Mouse (Mus musculus): ENCODE data around the gene Eif4enif1.
"Not testable (repeated sequence)": the region's sequence is repeated elsewhere in the genome, so short reads cannot be mapped to it uniquely, and the experiment has no call there.

Eif4enif1 gene

DNA sequence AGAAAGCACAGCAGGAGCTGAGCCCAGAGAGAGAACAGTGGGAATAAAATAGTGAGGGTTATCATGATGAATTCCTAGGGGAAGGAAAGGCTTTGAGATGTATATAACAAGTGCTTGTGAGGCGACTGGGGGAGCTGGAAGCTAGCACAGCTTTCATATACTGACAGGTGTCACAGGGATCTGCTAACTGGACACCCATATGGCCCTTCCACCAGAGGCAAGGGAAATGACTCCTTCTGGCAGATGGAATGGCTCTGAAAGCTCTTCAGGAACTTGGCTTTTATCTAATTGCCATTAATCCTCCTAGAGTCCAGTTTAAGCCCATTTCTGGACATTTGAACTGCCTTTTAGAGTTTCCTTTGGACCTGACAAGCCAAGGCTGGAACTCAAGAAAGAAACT is 20.2 kb upstream of the Eif4enif1 start:
- DNase-seq = not testable (repeated sequence)

DNA sequence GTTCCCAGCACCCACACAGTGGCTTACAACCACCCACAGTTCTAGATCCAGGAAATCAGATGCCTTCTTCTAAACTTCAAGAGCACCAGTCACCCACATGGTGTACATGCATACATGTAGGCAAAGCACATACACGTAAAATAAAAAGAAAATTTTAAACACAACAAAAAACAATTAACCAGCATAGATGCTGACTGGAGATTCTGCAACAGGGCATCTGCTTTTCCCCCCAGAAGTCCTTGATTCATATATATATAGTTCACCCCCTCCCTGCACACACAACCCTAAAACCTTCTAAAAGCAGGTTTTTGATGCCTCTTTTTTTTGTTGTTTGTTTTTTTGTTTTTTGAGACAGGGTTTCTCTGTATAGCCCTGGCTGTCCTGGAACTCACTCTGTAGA is 19.5 kb upstream of the Eif4enif1 start:
- not testable (repeated sequence) for DNase-seq

DNA sequence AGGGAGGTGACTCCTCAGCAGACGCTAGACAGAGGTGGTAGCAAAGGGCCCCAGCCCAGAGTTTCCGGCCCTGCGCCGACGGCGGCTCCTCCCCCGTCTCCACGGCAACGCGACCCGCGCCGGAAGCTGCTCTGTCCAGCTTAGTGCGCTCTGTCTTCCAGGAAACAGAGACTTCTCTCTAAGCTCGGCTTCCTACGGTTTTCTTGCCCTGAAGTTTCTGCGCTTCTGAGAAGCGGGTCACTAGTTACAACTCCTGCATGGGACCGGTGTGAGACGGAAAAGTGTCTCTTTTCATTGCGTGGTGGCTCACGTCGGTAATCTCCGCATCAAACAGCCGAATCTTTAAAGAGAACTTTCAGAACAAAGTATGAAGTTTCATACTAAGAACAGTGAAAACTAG is 8.8 kb upstream of the Eif4enif1 start, which contains the start of gene Sfi1:
TSS of gene Sfi1 (minus strand) at position 101 of the 400 bp plus-strand sequence.
- no peak for DNase-seq

DNA sequence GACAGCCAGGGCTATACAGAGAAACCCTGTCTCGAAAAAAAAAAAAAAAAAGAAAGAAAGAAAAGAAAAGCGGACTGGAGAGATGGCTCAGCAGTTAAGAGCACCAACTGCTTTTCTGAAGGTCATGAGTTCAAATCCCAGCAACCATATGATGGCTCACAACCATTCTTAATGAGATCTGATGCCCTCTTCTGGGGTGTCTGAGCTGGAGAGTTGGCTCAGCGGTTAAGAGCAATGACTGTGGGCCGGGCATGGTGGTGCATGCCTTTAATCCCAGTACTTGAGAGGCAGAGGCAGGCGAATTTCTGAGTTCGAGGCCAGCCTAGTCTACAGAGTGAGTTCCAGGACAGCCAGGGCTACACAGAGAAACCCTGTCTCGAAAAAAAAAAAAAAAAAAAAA is 1.6 kb upstream of the Eif4enif1 start:
- DNase-seq = peak; percentile 15

DNA sequence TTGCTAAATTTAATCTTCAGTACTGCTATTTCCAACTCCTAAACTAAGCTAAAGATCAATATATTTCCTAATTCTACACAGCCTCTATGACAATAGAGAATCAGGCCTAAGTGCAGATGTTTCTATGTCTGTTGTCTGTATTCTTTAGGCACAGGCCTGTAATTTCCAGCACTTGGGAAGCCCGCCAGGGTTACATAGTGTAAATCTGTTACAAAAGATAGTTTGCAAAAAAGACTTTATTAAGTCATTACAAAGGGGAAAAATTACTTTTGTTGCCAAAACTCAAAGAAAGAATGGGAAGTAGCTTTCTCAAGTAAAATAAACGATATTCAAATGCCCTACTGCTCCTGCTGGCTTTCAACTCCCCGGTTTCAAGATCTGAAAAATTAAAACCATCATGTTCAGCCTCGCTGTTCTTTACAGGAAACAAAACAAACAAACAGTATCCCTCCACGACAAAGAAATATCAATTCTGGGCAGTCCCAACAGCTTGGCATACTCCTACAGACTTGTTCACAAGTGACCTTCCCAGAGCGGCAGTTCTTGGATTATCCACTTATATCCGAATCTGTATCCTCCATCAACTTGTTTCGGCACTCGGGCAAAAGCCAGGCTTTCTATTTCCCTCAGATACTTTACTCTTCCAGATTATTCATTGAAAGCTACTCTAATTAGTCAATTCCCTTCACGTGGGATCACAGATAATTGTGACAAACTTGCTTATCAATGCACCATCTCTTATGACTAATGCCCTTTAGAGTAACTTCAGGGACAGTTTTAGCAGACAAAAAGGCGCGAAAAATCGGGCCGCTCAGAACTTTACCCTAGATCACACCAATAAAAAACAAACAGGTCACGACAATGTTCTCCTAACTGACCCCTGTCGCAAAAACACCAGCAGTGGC is 614 bp upstream of the Eif4enif1 start:
- DNase-seq = peak; percentile 39

DNA sequence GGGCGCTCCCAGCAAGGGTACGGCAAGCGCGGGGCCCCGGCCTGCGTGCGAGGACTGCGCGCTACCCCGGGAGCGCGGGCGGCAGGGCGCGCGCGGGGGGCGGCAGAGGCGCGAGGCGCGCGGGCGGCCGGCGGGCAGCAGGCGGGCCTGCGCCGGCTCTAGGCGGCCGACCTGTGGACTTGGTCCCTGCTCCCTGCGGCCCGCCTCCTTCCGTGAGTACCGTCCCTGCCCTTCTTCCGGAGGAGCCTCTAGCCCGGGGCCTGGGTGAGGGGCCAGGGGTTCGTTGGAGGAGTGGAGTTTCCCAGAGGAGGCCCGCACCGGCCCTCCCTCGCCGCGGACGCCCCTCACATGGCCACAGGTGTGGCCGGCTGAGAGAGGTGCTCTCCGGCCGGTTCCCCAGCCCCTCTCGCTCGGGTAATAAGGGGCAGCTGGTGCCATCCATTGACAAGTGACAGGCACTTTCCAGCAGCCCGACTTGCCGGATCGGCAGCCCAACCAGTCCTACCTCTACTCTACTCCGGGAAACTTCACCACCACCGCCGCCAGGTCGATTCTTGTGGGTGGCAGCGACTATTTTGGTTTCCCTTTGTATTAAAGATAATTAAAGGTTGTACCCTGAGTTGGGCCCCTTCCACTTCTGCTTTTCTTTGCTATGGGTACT is 719 bp downstream of the Eif4enif1 start:
- peak; percentile 61 for DNase-seq

DNA sequence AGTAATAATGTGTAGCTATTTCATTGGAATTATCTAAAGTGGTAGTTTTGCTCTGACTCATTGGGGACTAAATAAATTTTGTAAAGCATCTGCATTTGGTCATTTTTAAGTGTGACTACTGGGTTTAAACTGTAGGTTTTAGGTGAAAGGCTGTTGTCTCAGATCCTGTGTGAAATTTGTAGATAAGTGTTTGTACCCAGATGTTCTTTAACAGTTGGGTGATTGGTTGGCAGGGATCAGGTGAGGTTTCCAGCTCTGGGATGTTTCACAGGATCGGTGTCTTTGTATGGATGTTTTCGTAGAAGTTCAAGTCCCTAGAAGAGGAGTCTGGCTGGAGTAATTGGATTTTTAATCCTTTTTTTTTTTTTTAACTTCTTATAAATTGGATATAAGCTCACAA is 1.6 kb downstream of the Eif4enif1 start:
- no peak for DNase-seq

DNA sequence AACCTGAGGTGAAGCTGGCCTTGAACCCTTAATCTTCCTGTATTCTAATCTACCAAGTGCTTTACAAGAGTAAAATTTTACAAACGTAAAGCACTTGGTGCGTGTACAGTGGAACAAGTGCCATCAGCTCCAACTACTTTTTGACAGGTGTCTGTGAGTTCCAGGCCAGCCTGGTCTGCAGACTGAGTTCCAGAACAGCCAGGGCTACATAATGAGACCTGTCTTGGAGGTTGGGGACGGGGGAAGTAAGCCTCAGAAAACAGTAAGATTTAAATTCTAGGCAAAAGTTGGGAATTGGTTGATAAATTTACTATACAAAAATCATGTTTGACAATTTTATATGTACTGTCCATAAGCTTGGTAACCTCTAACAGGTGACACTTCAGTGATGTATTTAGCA is 3.0 kb downstream of the Eif4enif1 start:
- no peak for DNase-seq

DNA sequence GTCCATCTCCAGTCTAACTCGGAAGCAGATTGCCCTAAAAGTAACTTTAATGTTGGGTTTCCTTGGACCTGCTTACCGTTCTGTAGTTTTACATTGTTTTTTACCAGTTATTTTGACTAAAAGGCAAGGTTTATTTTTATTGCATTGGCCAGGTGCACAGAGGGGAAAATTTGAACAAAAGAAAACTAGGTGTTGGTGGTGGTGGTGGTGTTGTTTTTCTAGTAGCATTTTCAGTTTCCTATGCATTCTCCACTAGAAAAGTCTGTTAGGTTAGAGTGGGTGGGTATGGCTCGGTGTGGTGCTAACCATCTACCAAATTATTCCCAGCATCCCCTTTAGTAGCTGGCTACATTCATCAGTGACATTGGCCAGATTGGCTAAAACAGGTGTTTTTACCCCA is 4.6 kb downstream of the Eif4enif1 start:
- no peak for DNase-seq

DNA sequence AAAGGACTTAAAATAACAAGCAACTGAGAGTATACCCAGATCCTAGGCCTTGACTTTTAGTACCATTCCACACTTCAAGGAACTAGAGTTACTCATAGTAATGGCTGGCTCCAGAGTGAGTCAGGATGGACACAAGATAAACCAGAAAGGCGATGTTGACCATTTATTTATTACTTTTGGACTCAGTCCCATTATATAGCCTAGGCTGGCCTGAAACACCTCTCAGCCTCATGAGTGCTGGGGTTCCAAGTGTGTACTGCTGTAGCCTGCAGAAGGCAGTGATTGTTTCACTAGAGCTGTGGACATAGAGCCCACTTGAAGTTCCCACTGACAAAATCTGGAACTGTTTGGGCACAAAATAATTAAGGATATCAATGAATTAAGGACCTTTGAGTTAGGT is 10.3 kb downstream of the Eif4enif1 start:
- DNase-seq = no peak

DNA sequence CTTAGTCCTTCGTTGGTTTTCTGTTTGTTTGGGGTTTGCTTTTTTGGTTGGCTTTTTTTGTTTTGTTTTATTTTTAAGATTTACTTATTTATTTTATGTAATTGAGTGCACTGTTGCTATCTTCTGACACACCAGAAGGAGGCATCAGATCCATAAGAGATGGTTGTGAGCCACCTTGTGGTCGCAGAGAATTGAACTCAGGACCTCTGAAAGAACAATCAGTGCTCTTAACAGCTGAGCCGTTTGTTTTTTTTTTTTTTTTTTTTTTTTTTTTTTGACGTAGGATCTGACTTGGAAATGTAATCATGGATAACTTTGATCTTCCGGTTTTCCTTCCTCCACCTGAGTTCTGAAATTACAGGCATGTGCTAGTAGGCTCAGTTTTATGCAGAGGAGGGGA is 20.9 kb downstream of the Eif4enif1 start:
- DNase-seq = no peak

DNA sequence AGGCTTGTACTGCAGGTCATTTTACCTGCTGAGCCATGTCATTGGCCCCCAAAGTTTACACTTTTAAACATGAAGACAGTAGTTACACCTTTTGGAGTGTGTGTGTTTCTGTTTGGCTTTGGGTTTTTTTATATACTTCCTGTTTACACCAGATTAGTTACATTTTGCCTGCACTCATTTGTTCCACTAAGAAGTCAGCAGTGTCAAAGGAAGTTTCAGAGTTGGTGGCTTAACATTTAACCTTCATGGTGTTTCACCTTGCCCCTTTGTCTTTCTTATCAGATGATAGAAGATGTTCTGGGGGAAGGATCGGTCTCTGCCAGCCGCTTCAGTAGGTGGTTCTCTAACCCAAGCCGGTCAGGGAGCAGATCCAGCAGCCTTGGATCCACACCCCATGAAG is 24.9 kb downstream of the Eif4enif1 start:
- DNase-seq = no peak

DNA sequence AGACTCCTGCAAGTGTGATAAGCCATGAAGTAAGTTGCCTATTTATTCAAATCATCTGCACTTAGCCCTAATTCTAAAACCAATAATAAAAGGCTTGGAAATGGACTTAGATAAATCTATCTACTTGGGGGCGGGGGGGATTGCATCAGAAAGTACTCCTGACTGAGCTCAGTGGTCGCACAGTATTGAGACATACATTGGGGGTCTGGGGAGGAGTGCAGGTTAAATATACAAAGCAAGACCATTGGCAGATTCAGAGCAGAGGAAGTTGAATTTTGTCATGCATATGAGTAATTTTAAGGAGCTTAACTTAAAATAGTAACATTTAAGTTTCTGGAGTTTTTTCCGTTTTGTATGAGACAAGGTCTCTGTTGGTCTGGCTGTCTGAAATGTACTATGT is 30.1 kb downstream of the Eif4enif1 start:
- DNase-seq = no peak

DNA sequence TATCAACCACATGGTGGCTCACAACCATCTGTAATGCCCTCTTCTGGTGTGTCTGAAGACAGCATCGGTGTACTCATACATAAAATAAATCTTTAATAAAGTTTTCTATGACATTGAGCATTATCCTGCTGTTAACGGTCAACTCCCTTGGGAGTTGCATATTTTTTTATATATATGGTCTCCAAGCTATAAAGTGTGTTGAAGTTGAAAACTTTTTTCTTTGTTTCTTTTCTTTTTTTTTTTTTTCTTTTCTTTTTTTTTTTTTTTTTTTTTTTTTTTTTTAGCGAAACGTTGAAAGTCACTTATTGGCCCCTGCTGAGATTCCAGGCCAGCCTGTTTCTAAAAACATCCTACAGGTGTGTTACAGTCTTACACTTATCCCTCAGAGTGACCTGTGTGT is 31.5 kb downstream of the Eif4enif1 start:
- no peak for DNase-seq

DNA sequence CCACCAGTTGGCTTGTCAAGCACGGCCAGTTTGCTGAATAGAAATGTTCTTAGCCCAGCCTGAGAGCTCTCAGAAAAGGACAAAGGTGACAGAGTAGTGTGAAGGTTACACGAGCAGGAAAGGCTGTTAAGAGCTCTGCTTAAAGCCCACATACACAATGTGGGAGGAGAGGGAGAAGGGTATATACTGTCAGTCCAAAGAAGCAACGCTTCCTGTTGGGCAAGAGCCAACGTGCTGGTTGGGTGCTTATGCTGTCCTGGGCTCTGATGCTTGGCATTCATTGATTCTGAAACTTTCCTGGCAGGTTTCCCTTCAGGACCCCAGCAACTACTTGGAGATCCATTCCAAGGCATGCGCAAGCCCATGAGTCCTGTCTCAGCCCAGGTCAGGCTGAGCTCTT is 33.1 kb downstream of the Eif4enif1 start:
- no peak for DNase-seq

DNA sequence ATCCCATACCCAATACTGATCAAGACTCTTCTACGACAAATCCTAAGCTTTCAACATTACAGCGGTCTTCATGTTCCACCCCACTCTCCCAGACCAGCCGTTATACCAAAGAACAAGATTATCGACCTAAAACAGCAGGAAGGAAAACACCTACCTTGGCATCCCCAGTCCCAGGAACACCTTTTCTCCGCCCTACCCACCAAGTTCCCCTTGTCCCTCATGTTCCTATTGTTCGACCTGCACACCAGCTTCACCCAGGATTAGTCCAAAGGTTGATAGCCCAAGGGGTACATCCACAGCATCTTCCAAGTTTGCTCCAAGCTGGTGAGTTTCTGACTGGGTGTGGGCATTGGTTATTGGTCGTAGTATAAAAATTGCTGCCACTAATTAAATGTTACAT is 40.2 kb downstream of the Eif4enif1 start:
- DNase-seq = no peak

DNA sequence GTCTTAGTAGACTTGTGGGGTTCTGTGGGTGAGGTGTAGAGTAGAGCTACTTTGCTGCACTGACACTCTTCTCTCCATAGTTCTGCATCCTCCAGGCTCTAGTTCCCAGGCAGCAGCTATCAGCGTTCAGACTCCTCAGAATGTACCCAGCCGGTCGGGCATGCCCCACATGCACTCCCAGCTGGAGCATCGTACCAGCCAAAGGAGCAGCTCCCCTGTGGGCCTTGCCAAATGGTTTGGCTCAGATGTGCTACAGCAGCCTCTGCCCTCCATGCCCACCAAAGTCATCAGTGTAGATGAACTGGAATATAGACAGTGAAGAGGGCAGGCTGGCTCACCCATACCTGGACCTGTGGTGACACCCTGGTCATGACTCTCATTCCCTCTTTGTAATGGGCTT is 41.6 kb downstream of the Eif4enif1 start:
- no peak for DNase-seq

DNA sequence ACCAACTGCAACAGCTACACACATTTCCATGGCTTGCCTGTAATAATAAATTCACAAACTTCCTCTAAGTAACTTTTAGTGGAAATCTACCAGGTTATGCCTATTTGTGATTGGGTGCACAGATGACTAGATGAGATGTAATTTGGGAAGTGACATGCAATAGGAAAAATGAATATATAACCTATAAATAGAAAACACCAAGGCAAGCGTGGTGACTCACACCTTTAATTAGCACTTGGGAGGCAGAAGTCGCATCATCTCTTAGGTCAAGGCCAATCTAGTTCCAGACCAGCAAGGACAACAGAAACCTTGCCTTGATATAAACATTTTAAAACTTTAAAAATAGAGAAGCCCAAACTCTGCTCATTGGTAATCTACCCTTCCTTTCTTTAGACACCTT is 45.2 kb downstream of the Eif4enif1 start:
- no peak for DNase-seq

DNA sequence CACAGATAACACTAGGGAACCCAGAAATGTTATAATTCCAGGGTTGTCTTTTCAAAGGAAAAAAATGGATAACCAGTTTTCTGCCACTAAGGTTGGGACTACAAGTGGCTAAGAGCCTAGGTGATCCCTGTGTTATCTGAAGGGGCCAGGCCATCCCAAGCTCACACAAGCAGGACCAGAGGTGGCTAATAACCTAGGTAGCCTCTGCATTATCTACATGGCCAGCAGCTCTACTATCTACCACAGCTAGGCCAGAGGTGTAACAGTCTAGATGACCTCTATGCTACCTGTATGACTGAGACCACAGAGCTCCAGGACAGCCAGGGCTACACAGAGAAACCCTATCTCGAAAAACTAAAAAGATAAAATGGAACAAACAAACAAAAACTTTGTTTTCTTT is 57.3 kb downstream of the Eif4enif1 start:
- DNase-seq = no peak

DNA sequence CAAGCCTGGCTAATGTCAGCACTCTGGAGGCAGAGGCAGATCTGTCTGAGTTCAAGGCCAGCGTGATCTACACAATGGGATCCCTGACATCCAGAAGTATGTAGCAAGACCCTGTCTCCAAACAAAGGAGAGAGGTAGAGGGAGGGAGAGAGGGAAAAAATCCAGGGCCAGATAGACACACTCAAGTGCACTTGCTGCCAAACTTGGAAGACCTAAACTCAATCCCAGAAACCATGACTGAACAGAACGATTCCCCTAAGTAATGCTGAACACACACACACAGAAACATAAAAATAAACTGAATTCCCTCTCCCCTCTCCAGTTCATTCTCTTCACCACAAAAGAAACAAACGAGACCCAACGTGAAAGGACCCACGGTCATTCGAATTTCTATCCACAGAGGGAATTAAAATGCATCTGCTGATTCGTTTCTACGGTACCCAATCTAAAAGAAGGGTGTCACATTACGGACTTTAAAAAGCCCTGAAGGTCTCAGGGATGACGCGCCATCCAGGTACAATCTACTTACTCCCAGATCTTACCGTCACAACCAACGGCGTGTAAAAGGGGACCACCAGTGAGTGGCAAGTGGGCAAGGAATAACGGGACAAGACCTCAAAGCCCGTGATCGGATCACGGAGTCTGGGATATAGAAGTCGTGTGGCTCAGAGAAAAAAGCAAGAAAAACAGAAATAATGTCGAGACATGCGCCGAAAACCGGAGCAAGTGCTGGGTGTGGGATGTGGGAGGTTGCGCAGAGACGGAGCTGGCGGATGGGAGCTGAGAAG is 63.3 kb downstream of the Eif4enif1 start:
- DNase-seq = no peak

DNA sequence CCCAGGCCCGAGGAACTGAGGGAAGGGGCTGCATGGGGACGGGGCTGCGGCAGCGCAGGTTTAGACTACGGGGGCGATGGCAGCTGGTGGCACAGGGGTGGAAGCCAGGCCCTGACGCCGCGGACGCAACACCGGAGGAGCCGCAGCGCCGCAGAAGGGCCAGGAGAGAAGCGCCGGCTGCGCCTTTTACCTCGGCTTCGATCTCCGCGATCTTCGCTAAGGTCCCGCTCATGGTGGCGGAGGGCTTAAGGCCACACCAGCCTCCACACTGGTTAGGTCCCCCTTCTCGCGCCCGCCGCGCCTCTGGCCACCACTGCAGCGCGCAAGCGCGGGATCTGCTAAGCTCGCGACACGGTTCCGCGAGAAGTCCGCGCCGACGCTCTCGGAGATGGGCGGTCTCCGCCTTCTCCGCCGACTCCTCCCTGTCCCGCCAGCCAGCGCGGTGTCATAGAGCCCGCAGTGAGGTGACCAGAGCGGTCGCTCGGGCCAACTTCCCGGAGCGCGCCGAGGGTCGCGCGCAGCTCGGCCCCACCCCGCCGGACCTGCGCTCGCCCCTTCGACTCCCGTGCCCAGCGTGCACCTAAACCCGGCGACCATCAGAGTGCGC is 64.0 kb downstream of the Eif4enif1 start, which contains the start of gene Drg1:
TSS of gene Drg1 (minus strand) at position 337 of the 607 bp plus-strand sequence.
- peak; percentile 91 for DNase-seq

DNA sequence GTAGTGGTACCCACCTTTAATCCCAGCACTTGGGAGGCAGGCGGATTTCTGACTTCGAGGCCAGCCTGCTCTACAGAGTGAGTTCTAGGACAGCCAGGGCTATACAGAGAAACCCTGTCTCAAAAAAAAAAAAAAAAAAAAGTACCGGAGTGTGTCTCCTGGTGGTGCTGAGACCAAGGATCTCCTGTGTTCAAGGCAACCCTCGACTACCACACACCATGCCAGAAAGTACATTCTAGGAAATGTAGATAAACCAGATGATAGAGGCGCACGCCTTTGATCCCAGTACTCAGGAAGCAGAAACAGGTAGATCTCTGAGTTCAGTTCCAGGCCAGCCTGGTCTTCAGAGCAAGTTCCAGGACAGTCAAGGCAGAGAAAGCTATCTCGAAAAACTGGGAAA is 64.9 kb downstream of the Eif4enif1 start:
- DNase-seq = no peak

DNA sequence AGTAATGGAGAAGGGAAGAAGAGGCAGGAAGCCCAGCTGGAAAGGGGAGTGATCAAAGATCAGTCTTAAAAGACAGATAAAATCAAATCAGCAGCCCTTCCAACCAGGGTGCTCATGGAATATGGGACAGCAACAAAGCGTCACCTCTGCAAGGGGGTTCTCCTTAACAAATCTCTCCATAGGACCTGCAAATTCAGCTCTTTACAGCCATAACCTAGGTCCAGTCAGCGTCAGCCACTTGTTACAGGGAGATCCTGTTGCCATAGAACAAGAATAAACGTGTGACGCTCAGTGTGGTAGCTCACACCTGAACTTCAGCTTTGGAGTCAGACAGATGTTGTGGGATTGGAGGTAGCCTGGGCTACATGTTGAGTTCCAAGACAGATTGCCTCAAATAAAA is 67.0 kb downstream of the Eif4enif1 start:
- DNase-seq = no peak

Measured in cerebellum, adult 11 months (tissue).